Mouse (Mus musculus): ENCODE measurements around the gene Gm10681.
"Not testable (repeated sequence)": the region's sequence is repeated elsewhere in the genome, so short reads cannot be mapped to it uniquely, and the experiment has no call there.

Gm10681 gene

GRCm38 (mm10) chr3:98510414-98510813 lies 78.2 kb downstream of the Gm10681 start, which contains the start of gene Hsd3b4:
Gene Hsd3b4 (minus strand): TSS chr3:98510514.
- DNase-seq (ENCODE audit: low spot score in 2 of 2), result not testable (repeated sequence)

- DNase-seq (ENCODE audit: low spot score in 2 of 2), result not testable (repeated sequence)
Observed at GRCm38 (mm10) chr3:98507229-98507628, 81.4 kb downstream of the Gm10681 start.

All from urinary bladder, adult 18-20 months (tissue).